Mouse (Mus musculus) adipocyte (in vitro differentiated cells): Measurements from ENCODE around the gene Ap4s1.

Experiments
- DNase-seq: peaks from one replicate; pipeline ENCODE4 v3.0.0-alpha.2; 2016; ENCODE audit warnings: low spot score

Ap4s1 gene

GRCm38 (mm10) chr12:51784842-51785241 is 94.0 kb downstream of the Ap4s1 start:
- DNase-seq, result peak; percentile 31
